Mouse (Mus musculus): ENCODE data around the gene Lsm14a. TPM values are rescaled to one million over a fixed set of nuclear protein-coding genes. Genes with fewer than 3 reads are reported as not detected.

The Lsm14a gene
- polyA plus RNA-seq (2014; fragmentation: Illumina TruSeq; extraction: RNeasy Lipid Tissue Mini Kit (QIAGEN cat#74804); ENCODE audit: low read depth, low replicate concordance) = 156 TPM

GRCm38 (mm10) chr7:34393215-34393614 is at the start of gene Lsm14a:
Lsm14a (minus strand) TSS chr7:34393315.

GRCm38 (mm10) chr7:34313443-34313875 is 79.7 kb downstream of the Lsm14a start, which contains the start of gene 4931406P16Rik:
4931406P16Rik (minus strand) TSS chr7:34313551.

Other genes starting within 250 kb of the Lsm14a start
- gene Uba2, start 223.7 kb downstream of the Lsm14a start, polyA plus RNA-seq (2014; fragmentation: Illumina TruSeq; extraction: RNeasy Lipid Tissue Mini Kit (QIAGEN cat#74804); ENCODE audit: low read depth, low replicate concordance) = 89.0 TPM
- gene Pdcd2l, start 196.7 kb downstream of the Lsm14a start, polyA plus RNA-seq (2014; fragmentation: Illumina TruSeq; extraction: RNeasy Lipid Tissue Mini Kit (QIAGEN cat#74804); ENCODE audit: low read depth, low replicate concordance) = 4.1 TPM
- 39.6 TPM for gene Gpi1, start 163.0 kb downstream of the Lsm14a start, polyA plus RNA-seq (2014; fragmentation: Illumina TruSeq; extraction: RNeasy Lipid Tissue Mini Kit (QIAGEN cat#74804); ENCODE audit: low read depth, low replicate concordance)
- gene Gm6096, start 142.3 kb downstream of the Lsm14a start, polyA plus RNA-seq (2014; fragmentation: Illumina TruSeq; extraction: RNeasy Lipid Tissue Mini Kit (QIAGEN cat#74804); ENCODE audit: low read depth, low replicate concordance) = not detected
- gene 4931406P16Rik, start 79.8 kb downstream of the Lsm14a start, polyA plus RNA-seq (2014; fragmentation: Illumina TruSeq; extraction: RNeasy Lipid Tissue Mini Kit (QIAGEN cat#74804); ENCODE audit: low read depth, low replicate concordance) = 62.5 TPM

Measured in sigmoid colon, adult 10 weeks (tissue).